Mouse (Mus musculus): ENCODE data around the gene Cnih2. TPM values are rescaled to one million over a fixed set of nuclear protein-coding genes. Genes with fewer than 3 reads are reported as not detected.
A peak's percentile ranks its signal among the peaks of the same experiment; 100 is the strongest.

Cnih2 gene
- polyA plus RNA-seq, 1 experiment, result 1.9 TPM

DNA sequence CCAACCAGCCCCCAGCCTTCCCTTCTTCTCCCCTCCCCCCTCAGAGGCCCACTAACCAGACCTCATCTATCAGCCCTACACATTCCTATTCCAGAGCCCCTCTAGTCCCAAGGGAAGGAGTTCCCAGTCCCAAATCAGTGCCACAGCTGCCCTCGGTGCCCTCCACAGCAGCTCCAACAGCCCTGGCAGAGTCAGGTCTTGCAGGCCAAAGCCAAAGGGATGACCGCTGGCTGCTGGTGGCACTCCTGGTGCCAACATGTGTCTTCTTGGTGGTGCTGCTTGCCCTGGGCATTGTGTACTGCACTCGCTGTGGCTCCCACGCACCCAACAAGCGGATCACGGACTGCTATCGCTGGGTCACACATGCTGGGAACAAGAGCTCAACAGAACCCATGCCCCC lies 28.3 kb downstream of the Cnih2 start:
- H3ac ChIP-seq (ENCODE audit: control insufficient read depth, insufficient read length, low read depth), result no peak overlapping the region

DNA sequence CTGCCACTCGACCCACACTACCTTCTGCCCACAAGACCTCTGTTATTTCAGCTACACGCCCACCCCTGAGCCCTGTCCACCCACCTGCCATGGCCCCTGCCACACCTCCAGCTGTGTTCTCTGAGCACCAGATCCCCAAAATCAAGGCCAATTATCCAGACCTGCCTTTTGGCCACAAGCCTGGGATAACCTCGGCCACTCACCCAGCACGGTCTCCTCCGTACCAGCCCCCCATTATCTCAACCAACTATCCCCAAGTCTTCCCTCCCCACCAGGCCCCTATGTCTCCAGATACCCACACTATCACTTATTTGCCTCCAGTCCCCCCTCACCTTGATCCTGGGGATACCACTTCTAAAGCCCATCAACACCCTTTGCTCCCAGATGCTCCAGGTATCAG lies 28.8 kb downstream of the Cnih2 start:
- no peak for TF ChIP-seq MYOG (IDR thresholded peaks at IDR 0.05; ENCODE audit: control insufficient read depth, extremely low read depth, insufficient read length)
- no peak for TF ChIP-seq FOSL1 (IDR thresholded peaks at IDR 0.05; ENCODE audit: insufficient read depth, low read length, poor library complexity, severe bottlenecking)
- no peak for TF ChIP-seq CTCF (IDR thresholded peaks at IDR 0.05; ENCODE audit: control insufficient read depth, insufficient read depth, insufficient read length)
- H3K27me3 ChIP-seq (ENCODE audit: control insufficient read depth, insufficient read depth, insufficient read length), result no peaks in the 10 kb centered on the region
- no peak overlapping the region for H3ac ChIP-seq (ENCODE audit: control insufficient read depth, insufficient read length, low read depth)
- H3K4me3 ChIP-seq (ENCODE audit: insufficient read depth, poor library complexity, severe bottlenecking), result no peak overlapping the region
- H3K36me3 ChIP-seq (ENCODE audit: control insufficient read depth, insufficient read depth), result no peaks in the 10 kb centered on the region
- no peaks in the 10 kb centered on the region for H3K79me2 ChIP-seq (ENCODE audit: control insufficient read depth, insufficient read depth)
- no peaks in the 10 kb centered on the region for H3K79me3 ChIP-seq (ENCODE audit: low read depth)

More for the DNA sequence above, 28.3 kb downstream of the Cnih2 start:
- Histone ChIP-seq H3K27me3 (ENCODE audit: control insufficient read depth, insufficient read depth, insufficient read length) (no peaks in the 10 kb centered on the region), H3K4me3 (ENCODE audit: insufficient read depth, poor library complexity, severe bottlenecking) (no peak overlapping the region), H3K79me2 (ENCODE audit: control insufficient read depth, insufficient read depth) (no peaks in the 10 kb centered on the region), H3K36me3 (ENCODE audit: control insufficient read depth, insufficient read depth) (no peaks in the 10 kb centered on the region), H3K79me3 (ENCODE audit: low read depth) (no peaks in the 10 kb centered on the region)
- TF ChIP-seq USF1 (IDR thresholded peaks at IDR 0.05; ENCODE audit: low read depth) (no peak), MAX (IDR thresholded peaks at IDR 0.05) (no peak), MYOD1 (IDR thresholded peaks at IDR 0.05; ENCODE audit: control insufficient read depth, insufficient read length, low read depth) (no peak), MYOG (IDR thresholded peaks at IDR 0.05; ENCODE audit: control insufficient read depth, extremely low read depth, insufficient read length) (no peak), FOSL1 (IDR thresholded peaks at IDR 0.05; ENCODE audit: insufficient read depth, low read length, poor library complexity, severe bottlenecking) (no peak), CTCF (IDR thresholded peaks at IDR 0.05; ENCODE audit: control insufficient read depth, insufficient read depth, insufficient read length) (no peak), CEBPB (IDR thresholded peaks at IDR 0.05; ENCODE audit: low read depth) (no peak)

DNA sequence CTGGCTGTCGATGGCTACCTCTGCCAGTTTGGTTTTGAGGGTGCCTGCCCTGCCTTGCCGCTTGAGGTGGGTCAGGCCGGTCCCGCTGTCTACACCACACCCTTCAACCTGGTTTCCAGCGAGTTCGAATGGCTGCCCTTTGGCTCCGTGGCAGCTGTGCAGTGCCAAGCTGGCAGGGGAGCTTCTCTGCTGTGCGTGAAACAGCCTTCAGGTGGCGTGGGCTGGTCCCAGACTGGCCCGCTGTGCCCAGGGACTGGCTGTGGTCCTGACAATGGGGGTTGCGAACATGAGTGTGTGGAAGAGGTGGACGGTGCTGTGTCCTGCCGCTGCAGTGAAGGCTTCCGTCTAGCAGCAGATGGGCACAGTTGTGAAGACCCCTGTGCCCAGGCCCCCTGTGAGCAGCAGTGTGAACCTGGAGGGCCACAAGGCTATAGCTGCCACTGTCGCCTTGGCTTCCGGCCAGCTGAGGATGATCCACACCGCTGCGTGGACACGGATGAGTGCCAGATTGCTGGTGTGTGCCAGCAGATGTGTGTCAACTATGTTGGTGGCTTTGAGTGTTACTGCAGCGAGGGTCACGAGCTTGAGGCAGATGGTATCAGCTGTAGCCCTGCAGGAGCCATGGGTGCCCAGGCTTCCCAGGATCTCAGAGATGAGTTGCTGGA lies 29.6 kb downstream of the Cnih2 start:
- TF ChIP-seq MYOG (IDR thresholded peaks at IDR 0.05; ENCODE audit: control insufficient read depth, extremely low read depth, insufficient read length) (no peak), CEBPB (IDR thresholded peaks at IDR 0.05; ENCODE audit: low read depth) (no peak), MYOD1 (IDR thresholded peaks at IDR 0.05; ENCODE audit: control insufficient read depth, insufficient read length, low read depth) (no peak), USF1 (IDR thresholded peaks at IDR 0.05; ENCODE audit: low read depth) (no peak), CTCF (IDR thresholded peaks at IDR 0.05; ENCODE audit: control insufficient read depth, insufficient read depth, insufficient read length) (no peak), FOSL1 (IDR thresholded peaks at IDR 0.05; ENCODE audit: insufficient read depth, low read length, poor library complexity, severe bottlenecking) (no peak), MAX (IDR thresholded peaks at IDR 0.05) (no peak)
- Histone ChIP-seq H3K27me3 (ENCODE audit: control insufficient read depth, insufficient read depth, insufficient read length) (no peaks in the 10 kb centered on the region), H3K4me3 (ENCODE audit: insufficient read depth, poor library complexity, severe bottlenecking) (no peak overlapping the region), H3K79me2 (ENCODE audit: control insufficient read depth, insufficient read depth) (no peaks in the 10 kb centered on the region), H3K79me3 (ENCODE audit: low read depth) (no peaks in the 10 kb centered on the region), H3ac (ENCODE audit: control insufficient read depth, insufficient read length, low read depth) (no peak overlapping the region), H3K36me3 (ENCODE audit: control insufficient read depth, insufficient read depth) (no peaks in the 10 kb centered on the region)

DNA sequence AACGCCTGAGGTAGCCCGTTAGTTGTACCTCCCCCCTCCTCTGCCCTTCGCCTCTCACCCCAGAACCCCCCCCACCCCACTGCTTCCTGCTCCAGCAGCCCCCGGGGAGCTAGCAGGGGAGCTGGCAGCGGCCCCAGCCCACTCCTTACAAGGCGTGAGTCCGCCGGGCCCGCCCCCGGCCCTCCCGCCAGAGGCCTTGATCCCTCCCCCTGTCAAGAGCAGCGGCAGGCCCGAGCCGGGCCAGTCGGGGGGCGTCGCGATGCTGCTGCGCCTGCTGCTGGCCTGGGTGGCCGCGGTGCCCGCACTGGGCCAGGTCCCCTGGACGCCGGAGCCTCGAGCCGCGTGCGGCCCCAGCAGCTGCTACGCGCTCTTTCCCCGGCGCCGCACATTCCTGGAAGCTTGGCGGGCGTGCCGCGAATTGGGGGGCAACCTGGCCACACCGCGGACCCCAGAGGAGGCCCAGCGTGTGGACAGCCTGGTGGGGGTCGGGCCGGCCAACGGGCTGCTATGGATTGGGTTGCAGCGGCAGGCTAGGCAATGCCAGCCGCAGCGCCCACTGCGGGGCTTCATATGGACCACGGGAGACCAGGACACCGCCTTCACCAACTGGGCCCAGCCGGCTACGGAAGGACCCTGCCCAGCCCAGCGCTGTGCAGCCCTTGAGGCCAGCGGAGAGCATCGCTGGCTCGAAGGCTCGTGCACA lies 30.3 kb downstream of the Cnih2 start, which contains the start of gene Cd248:
TSS of gene Cd248 (plus strand) at position 212 of the 703 bp plus-strand sequence.
- TF ChIP-seq MAX (IDR thresholded peaks at IDR 0.05) (no peak), USF1 (IDR thresholded peaks at IDR 0.05; ENCODE audit: low read depth) (no peak), MYOD1 (IDR thresholded peaks at IDR 0.05; ENCODE audit: control insufficient read depth, insufficient read length, low read depth) (no peak), MYOG (IDR thresholded peaks at IDR 0.05; ENCODE audit: control insufficient read depth, extremely low read depth, insufficient read length) (no peak), FOSL1 (IDR thresholded peaks at IDR 0.05; ENCODE audit: insufficient read depth, low read length, poor library complexity, severe bottlenecking) (no peak), CEBPB (IDR thresholded peaks at IDR 0.05; ENCODE audit: low read depth) (no peak), CTCF (IDR thresholded peaks at IDR 0.05; ENCODE audit: control insufficient read depth, insufficient read depth, insufficient read length) (no peak)
- H3ac ChIP-seq (ENCODE audit: control insufficient read depth, insufficient read length, low read depth), result peak within 1 kb of the TSS; percentile 47
- H3K4me3 ChIP-seq (ENCODE audit: insufficient read depth, poor library complexity, severe bottlenecking), result no peak within 1 kb of the TSS

DNA sequence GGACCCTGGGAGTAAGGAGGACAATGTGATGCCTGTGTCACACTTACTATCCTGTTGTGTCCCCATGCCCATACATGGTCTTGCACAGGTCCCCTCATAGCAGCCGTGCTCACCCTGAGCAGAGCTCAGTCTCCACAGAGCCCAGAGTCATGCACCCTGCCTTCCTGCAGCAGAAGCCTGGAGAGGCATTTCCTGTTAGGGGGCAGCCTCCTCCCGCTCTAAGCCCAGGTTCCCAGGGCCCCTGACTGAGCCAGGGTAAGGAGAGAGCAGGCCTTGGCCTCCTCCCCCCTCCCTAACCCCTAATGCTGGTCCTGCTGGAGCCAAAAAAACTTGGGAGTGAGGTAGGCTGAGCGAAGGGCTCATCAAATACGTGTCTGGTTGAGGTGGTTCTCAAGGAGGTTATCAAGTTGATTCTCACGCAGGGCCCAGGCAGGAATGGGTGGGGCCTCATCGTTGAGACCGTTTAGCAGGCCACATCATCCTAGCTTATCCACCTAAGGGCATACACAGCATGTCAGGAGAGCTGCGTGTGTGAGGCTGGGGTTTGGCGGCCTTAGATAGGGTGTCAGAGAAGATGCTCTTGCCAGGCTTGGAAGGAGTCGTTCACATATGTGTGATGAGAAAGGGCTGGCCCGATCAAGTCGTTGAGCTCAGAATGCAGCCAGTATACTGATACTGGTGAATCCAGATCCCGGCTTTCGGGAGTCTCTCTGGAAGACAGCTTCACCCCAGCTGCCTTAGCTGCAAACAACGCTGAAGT lies 31.1 kb downstream of the Cnih2 start:
- TF ChIP-seq MYOG (IDR thresholded peaks at IDR 0.05; ENCODE audit: control insufficient read depth, extremely low read depth, insufficient read length) (no peak), MYOD1 (IDR thresholded peaks at IDR 0.05; ENCODE audit: control insufficient read depth, insufficient read length, low read depth) (no peak), USF1 (IDR thresholded peaks at IDR 0.05; ENCODE audit: low read depth) (no peak), MAX (IDR thresholded peaks at IDR 0.05) (no peak), CEBPB (IDR thresholded peaks at IDR 0.05; ENCODE audit: low read depth) (no peak)

More for the DNA sequence above, 30.3 kb downstream of the Cnih2 start, which contains the start of gene Cd248:
- Histone ChIP-seq H3K79me2 (ENCODE audit: control insufficient read depth, insufficient read depth) (no peaks in the 10 kb centered on the region), H3K27me3 (ENCODE audit: control insufficient read depth, insufficient read depth, insufficient read length) (no peaks in the 10 kb centered on the region), H3K36me3 (ENCODE audit: control insufficient read depth, insufficient read depth) (no peaks in the 10 kb centered on the region), H3K79me3 (ENCODE audit: low read depth) (no peaks in the 10 kb centered on the region)

More for the DNA sequence above, 31.1 kb downstream of the Cnih2 start:
- Histone ChIP-seq H3K4me3 (ENCODE audit: insufficient read depth, poor library complexity, severe bottlenecking) (no peak overlapping the region), H3K79me2 (ENCODE audit: control insufficient read depth, insufficient read depth) (no peaks in the 10 kb centered on the region), H3K79me3 (ENCODE audit: low read depth) (no peaks in the 10 kb centered on the region), H3K36me3 (ENCODE audit: control insufficient read depth, insufficient read depth) (no peaks in the 10 kb centered on the region), H3ac (ENCODE audit: control insufficient read depth, insufficient read length, low read depth) (no peak overlapping the region), H3K27me3 (ENCODE audit: control insufficient read depth, insufficient read depth, insufficient read length) (no peaks in the 10 kb centered on the region)
